Mouse (Mus musculus): ENCODE measurements around the gene Ncoa3.

GRCm38 (mm10) chr2:166112986-166113385 is 120.5 kb downstream of the Ncoa3 start:
- TF ChIP-seq EP300 (IDR thresholded peaks at IDR 0.05; ENCODE audit: insufficient read depth, low read depth, low read length): no peak
- no peak for TF ChIP-seq CTCF (IDR thresholded peaks at IDR 0.05; ENCODE audit: low read depth, low read length)
- TF ChIP-seq POLR2A (IDR thresholded peaks at IDR 0.05; ENCODE audit: insufficient read depth, low read length): no peak

All from ES-Bruce4 (cell line).